Mouse (Mus musculus) embryonic facial prominence, embryonic 13.5 days (tissue): ENCODE data around the gene Rab15. TPM values are rescaled to one million over a fixed set of nuclear protein-coding genes. Genes with fewer than 3 reads are reported as not detected.
"Not testable (repeated sequence)": the region's sequence is repeated elsewhere in the genome, so short reads cannot be mapped to it uniquely, and the experiment has no call there.

Experiments used
- ATAC-seq: fragments of 200-750 bp; cut with Nextera tagmentation; 2 replicates; pipeline ENCODE4 v1.8.0; 2017; ENCODE audit warnings: low read depth; ENCODE audit not compliant: insufficient number of reproducible peaks, insufficient read depth, low FRiP score, low TSS enrichment
- H3K27ac ChIP-seq: fragments of 300-500 bp; sonication (generic); 2 replicates; pipeline ENCODE4 v1.5.1; 2015; ENCODE audit warnings: moderate library complexity, mild to moderate bottlenecking, inconsistent platforms
- H3K27me3 ChIP-seq: fragments of 300-500 bp; sonication (generic); 2 replicates; pipeline ENCODE4 v1.6.1; 2015; ENCODE audit warnings: mild to moderate bottlenecking, inconsistent platforms
- H3K36me3 ChIP-seq: fragments of 300-500 bp; sonication (generic); 2 replicates; pipeline ENCODE4 v1.6.1; 2015; ENCODE audit warnings: mild to moderate bottlenecking, inconsistent platforms
- H3K4me1 ChIP-seq: fragments of 300-500 bp; sonication (generic); 2 replicates; pipeline ENCODE4 v1.6.1; 2015; ENCODE audit warnings: inconsistent platforms
- H3K4me2 ChIP-seq: fragments of 300-500 bp; sonication (generic); 2 replicates; pipeline ENCODE4 v1.6.1; 2015; ENCODE audit warnings: moderate library complexity, mild to moderate bottlenecking, inconsistent platforms
- H3K4me3 ChIP-seq: fragments of 300-500 bp; sonication (generic); 2 replicates; pipeline ENCODE4 v1.5.1; 2015; ENCODE audit warnings: mild to moderate bottlenecking, inconsistent platforms
- H3K9ac ChIP-seq: fragments of 300-500 bp; sonication (generic); 2 replicates; pipeline ENCODE4 v1.6.1; 2015; ENCODE audit warnings: mild to moderate bottlenecking, inconsistent platforms
- H3K9me3 ChIP-seq: fragments of 300-500 bp; sonication (generic); 2 replicates; pipeline ENCODE4 v1.6.1; 2016; ENCODE audit warnings: inconsistent platforms
- WGBS: fragments of 180-500 bp; shearing (Covaris S2); methylation state at CpG from one replicate; pipeline ENCODE4 v1.1.7; 2015; ENCODE audit warnings: mixed read lengths; 5-methylcytosine and 5-hydroxymethylcytosine counted together
- polyA plus RNA-seq: library from polyadenylated mRNA; unstranded; fragments of >200 nt; fragmentation: Nextera tagmentation; extraction: Ambion mirVana; gene quantifications from 2 replicates; pipeline ENCODE4 v1.2.1, GENCODE M21; 2015

The Rab15 gene
- polyA plus RNA-seq, 1 experiment from 2014 or later: 27.1 TPM

- Histone ChIP-seq H3K4me2 (no peak overlapping the region), H3K27ac (no peak overlapping the region), H3K4me1 (no peaks in the 10 kb centered on the region), H3K9me3 (no peaks in the 10 kb centered on the region), H3K36me3 (peaks cover 11% of the 10 kb centered on the region; the same call in 1 of the 2 replicates), H3K9ac (no peak overlapping the region), H3K4me3 (no peak overlapping the region), H3K27me3 (no peaks in the 10 kb centered on the region)
- WGBS: 85% methylated on average over 7 of the region's 7 CpGs
- no peak for ATAC-seq
Measured at GRCm38 (mm10) chr12:76796938-76797539, 25.7 kb downstream of the Rab15 start.

- ATAC-seq: no peak
- no peak within 1 kb of the TSS for H3K4me2 ChIP-seq
- whole genome bisulfite sequencing: 68% methylated on average over 5 of the region's 5 CpGs
Measured at GRCm38 (mm10) chr12:76795350-76795749, 27.4 kb downstream of the Rab15 start, which contains the start of gene Gpx2. Gene Gpx2 (minus strand): TSS chr12:76795554.

GRCm38 (mm10) chr12:76792540-76792939 lies 30.2 kb downstream of the Rab15 start:
- not testable (repeated sequence) for H3K27me3 ChIP-seq, H3K4me2 ChIP-seq, H3K4me1 ChIP-seq, H3K36me3 ChIP-seq, H3K27ac ChIP-seq, H3K9me3 ChIP-seq, H3K9ac ChIP-seq, H3K4me3 ChIP-seq
- WGBS: 60% methylated on average over 14 of the region's 14 CpGs
- peak; percentile 26; the same call in 1 of the 2 replicates for ATAC-seq

More at GRCm38 (mm10) chr12:76795350-76795749, 27.4 kb downstream of the Rab15 start, which contains the start of gene Gpx2:
- Histone ChIP-seq H3K4me1 (no peaks in the 10 kb centered on the region), H3K36me3 (peaks cover 4% of the 10 kb centered on the region; the same call in 1 of the 2 replicates), H3K9me3 (no peaks in the 10 kb centered on the region), H3K27me3 (no peaks in the 10 kb centered on the region), H3K4me3 (no peak within 1 kb of the TSS), H3K9ac (no peak within 1 kb of the TSS), H3K27ac (no peak within 1 kb of the TSS)

GRCm38 (mm10) chr12:76790446-76791084 lies 32.1 kb downstream of the Rab15 start:
- ATAC-seq: no peak
- Histone ChIP-seq H3K9me3 (no peaks in the 10 kb centered on the region), H3K4me1 (no peaks in the 10 kb centered on the region), H3K27me3 (no peaks in the 10 kb centered on the region), H3K4me2 (no peak overlapping the region), H3K9ac (no peak overlapping the region), H3K4me3 (no peak overlapping the region), H3K27ac (no peak overlapping the region), H3K36me3 (no peaks in the 10 kb centered on the region)
- 57% methylated on average over 8 of the region's 8 CpGs for WGBS

GRCm38 (mm10) chr12:76784056-76784619 lies 38.6 kb downstream of the Rab15 start:
- ATAC-seq: no peak
- peaks cover 8% of the 10 kb centered on the region; the same call in 1 of the 2 replicates for H3K4me1 ChIP-seq
- no peak overlapping the region for H3K4me3 ChIP-seq
- no peak overlapping the region for H3K4me2 ChIP-seq
- no peaks in the 10 kb centered on the region for H3K27me3 ChIP-seq
- no peaks in the 10 kb centered on the region for H3K9me3 ChIP-seq
- 69% methylated on average over 10 of the region's 10 CpGs for WGBS
- H3K27ac ChIP-seq: no peak overlapping the region
- no peaks in the 10 kb centered on the region for H3K36me3 ChIP-seq
- H3K9ac ChIP-seq: no peak overlapping the region

- H3K9ac ChIP-seq: no peak overlapping the region
- ATAC-seq: no peak
- H3K4me3 ChIP-seq: no peak overlapping the region
- H3K27ac ChIP-seq: no peak overlapping the region; the same call in 1 of the 2 replicates
- 72% methylated on average over 12 of the region's 12 CpGs for WGBS
- H3K27me3 ChIP-seq: no peaks in the 10 kb centered on the region
- no peaks in the 10 kb centered on the region for H3K9me3 ChIP-seq
- H3K4me1 ChIP-seq: peaks cover 8% of the 10 kb centered on the region; the same call in 1 of the 2 replicates
- H3K36me3 ChIP-seq: peaks cover 8% of the 10 kb centered on the region
- no peak overlapping the region for H3K4me2 ChIP-seq
Measured at GRCm38 (mm10) chr12:76780639-76781468, 41.9 kb downstream of the Rab15 start.

GRCm38 (mm10) chr12:76779951-76780350 lies 42.8 kb downstream of the Rab15 start:
- 76% methylated on average over 5 of the region's 5 CpGs for WGBS
- no peak for ATAC-seq

GRCm38 (mm10) chr12:76778305-76779083 lies 44.2 kb downstream of the Rab15 start:
- no peak for ATAC-seq
- Histone ChIP-seq H3K4me3 (no peak overlapping the region), H3K4me1 (peaks cover 8% of the 10 kb centered on the region; the same call in 1 of the 2 replicates), H3K9me3 (no peaks in the 10 kb centered on the region), H3K36me3 (peaks cover 8% of the 10 kb centered on the region), H3K9ac (no peak overlapping the region), H3K27me3 (no peaks in the 10 kb centered on the region), H3K4me2 (no peak overlapping the region), H3K27ac (no peak overlapping the region)
- WGBS: 84% methylated on average over 10 of the region's 10 CpGs

More at GRCm38 (mm10) chr12:76779951-76780350, 42.8 kb downstream of the Rab15 start:
- Histone ChIP-seq H3K27me3 (no peaks in the 10 kb centered on the region), H3K4me2 (no peak overlapping the region), H3K9ac (no peak overlapping the region), H3K4me1 (peaks cover 8% of the 10 kb centered on the region; the same call in 1 of the 2 replicates), H3K36me3 (peaks cover 8% of the 10 kb centered on the region), H3K27ac (no peak overlapping the region), H3K9me3 (no peaks in the 10 kb centered on the region), H3K4me3 (no peak overlapping the region)

- Histone ChIP-seq H3K9me3 (no peaks in the 10 kb centered on the region), H3K27ac (no peak overlapping the region), H3K27me3 (no peaks in the 10 kb centered on the region), H3K4me3 (no peak overlapping the region), H3K4me1 (peaks cover 8% of the 10 kb centered on the region; the same call in 1 of the 2 replicates), H3K36me3 (peaks cover 8% of the 10 kb centered on the region), H3K9ac (no peak overlapping the region), H3K4me2 (no peak overlapping the region)
- no peak for ATAC-seq
Measured at GRCm38 (mm10) chr12:76777845-76778244, 44.9 kb downstream of the Rab15 start.

- H3K4me2 ChIP-seq: no peak overlapping the region
- H3K9me3 ChIP-seq: no peaks in the 10 kb centered on the region
- WGBS: 91% methylated on average over 5 of the region's 5 CpGs
- no peak overlapping the region for H3K9ac ChIP-seq
- H3K4me3 ChIP-seq: no peak overlapping the region
- no peak overlapping the region for H3K27ac ChIP-seq
- peaks cover 8% of the 10 kb centered on the region for H3K36me3 ChIP-seq
- no peak for ATAC-seq
- peaks cover 4% of the 10 kb centered on the region; the same call in 1 of the 2 replicates for H3K4me1 ChIP-seq
- H3K27me3 ChIP-seq: no peaks in the 10 kb centered on the region
Measured at GRCm38 (mm10) chr12:76776898-76777297, 45.8 kb downstream of the Rab15 start.

- Histone ChIP-seq H3K27ac (no peak overlapping the region), H3K4me1 (no peaks in the 10 kb centered on the region), H3K9ac (no peak overlapping the region), H3K36me3 (peaks cover 8% of the 10 kb centered on the region), H3K9me3 (no peaks in the 10 kb centered on the region), H3K4me2 (no peak overlapping the region), H3K27me3 (no peaks in the 10 kb centered on the region), H3K4me3 (no peak overlapping the region)
- ATAC-seq: no peak
- 62% methylated on average over 4 of the region's 4 CpGs for WGBS
Measured at GRCm38 (mm10) chr12:76775132-76775531, 47.6 kb downstream of the Rab15 start.
